Mouse (Mus musculus): ENCODE measurements around the gene Wdr19.
"Not testable (repeated sequence)": the region's sequence is repeated elsewhere in the genome, so short reads cannot be mapped to it uniquely, and the experiment has no call there.

The Wdr19 gene

GRCm38 (mm10) chr5:65191601-65192000, 7.9 kb upstream of the Wdr19 start:
- no peak for DNase-seq (ENCODE audit: extremely low spot score, low read depth, low spot score)

GRCm38 (mm10) chr5:65194441-65194840, 5.1 kb upstream of the Wdr19 start:
- no peak for DNase-seq (ENCODE audit: extremely low spot score, low read depth, low spot score)

DNA sequence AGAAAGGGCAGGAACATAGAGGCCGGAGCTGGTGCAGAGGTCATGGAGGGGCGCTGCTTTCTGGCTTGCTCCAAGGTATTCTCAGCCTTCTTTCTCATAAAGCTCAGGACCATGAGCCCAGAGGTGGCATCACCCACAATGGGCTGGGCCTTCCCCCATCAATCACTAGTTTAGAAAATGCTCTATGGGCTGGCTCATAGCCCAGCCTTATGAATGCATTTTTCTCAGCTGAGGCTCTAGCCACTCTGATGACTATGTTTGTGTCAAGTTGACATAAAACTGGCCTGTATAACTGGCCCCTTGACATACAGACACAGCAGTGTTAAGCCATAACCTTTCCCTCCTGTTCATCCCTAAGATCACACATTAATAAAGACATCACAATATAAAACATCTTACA, 5.2 kb downstream of the Wdr19 start:
- no peak for DNase-seq (ENCODE audit: extremely low spot score, low read depth, low spot score)

GRCm38 (mm10) chr5:65213321-65213720, 13.8 kb downstream of the Wdr19 start:
- peak; percentile 8 for DNase-seq (ENCODE audit: extremely low spot score, low read depth, low spot score)

GRCm38 (mm10) chr5:65217305-65218269, 18.1 kb downstream of the Wdr19 start:
- DNase-seq (ENCODE audit: extremely low spot score, low read depth, low spot score) = no peak

DNA sequence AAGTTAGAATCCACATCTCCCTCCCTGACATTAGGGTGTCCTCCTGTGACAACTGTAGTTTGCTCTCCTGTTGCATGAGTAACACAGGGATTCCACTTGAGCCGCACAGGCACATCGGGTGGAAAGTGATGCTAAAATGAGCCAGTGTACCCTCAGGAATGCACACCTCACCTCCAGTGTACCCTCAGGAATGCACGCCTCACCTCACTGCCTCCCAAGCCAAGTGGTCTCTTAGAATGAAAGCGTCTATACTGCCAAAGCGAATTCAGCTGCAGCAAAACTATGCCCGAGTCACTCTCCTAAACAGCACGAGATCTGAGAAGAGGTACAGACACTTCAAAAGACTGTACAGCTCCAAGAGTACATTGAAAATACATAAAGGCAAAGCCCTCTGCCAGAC, 21.5 kb downstream of the Wdr19 start:
- no peak for DNase-seq (ENCODE audit: extremely low spot score, low read depth, low spot score)

- DNase-seq (ENCODE audit: extremely low spot score, low read depth, low spot score) = no peak
Observed at GRCm38 (mm10) chr5:65224056-65224455, 24.6 kb downstream of the Wdr19 start.

DNA sequence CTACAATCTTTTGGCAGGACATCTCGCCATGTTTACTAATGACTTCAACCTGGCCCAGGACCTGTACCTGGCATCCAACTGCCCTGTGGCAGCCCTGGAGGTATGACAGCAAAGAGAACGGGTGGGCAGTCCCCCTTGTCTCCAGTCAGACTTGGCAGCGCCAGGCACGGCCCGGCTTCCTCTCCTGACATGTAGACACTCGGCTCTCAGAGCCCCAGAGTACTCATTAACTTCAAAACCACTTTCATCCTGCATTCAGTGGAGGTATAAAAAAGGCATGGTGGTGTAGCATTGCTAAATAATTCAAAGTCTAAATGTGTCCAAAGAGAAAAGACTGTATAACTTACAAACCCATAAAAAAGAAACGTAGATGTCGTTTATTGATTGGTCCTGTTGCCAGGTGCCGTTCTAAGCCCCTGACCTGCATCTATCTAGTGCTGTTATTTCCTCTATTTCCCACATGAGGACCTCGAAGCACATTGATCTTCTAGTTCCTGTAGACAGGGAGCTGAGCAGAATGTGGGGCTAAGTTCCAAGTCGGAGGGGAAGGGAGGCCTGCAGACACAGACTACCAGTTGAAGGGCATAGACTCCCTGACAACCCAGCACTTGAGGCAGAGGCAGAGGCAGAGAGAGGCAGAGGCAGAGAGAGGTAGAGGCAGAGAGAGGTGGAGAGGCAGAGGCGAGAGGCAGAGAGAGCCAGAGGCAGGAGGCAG, 31.9 kb downstream of the Wdr19 start:
- DNase-seq (ENCODE audit: extremely low spot score, low read depth, low spot score) = no peak

- no peak for DNase-seq (ENCODE audit: extremely low spot score, low read depth, low spot score)
Observed at GRCm38 (mm10) chr5:65242740-65243139, 43.2 kb downstream of the Wdr19 start.

DNA sequence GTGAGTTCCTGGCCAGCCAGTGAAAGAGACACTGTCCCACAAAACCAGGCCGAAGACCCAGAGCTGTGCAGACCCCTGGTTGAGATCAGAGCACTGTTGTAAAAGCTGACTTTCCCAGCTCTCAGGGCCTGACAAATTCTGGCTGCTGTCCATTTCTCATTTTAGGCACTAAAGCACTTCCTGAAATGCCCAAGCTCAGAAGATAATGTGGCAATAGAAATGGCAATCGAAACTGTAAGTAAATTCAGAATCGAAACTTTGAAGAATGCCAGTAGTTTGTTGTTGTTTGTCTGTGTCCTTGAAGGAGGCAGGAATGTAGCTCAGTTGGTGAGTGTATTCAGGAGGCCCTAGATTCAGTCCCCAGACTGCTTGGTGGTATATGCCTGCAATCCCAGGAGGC, 47.8 kb downstream of the Wdr19 start:
- DNase-seq (ENCODE audit: extremely low spot score, low read depth, low spot score) = no peak

DNA sequence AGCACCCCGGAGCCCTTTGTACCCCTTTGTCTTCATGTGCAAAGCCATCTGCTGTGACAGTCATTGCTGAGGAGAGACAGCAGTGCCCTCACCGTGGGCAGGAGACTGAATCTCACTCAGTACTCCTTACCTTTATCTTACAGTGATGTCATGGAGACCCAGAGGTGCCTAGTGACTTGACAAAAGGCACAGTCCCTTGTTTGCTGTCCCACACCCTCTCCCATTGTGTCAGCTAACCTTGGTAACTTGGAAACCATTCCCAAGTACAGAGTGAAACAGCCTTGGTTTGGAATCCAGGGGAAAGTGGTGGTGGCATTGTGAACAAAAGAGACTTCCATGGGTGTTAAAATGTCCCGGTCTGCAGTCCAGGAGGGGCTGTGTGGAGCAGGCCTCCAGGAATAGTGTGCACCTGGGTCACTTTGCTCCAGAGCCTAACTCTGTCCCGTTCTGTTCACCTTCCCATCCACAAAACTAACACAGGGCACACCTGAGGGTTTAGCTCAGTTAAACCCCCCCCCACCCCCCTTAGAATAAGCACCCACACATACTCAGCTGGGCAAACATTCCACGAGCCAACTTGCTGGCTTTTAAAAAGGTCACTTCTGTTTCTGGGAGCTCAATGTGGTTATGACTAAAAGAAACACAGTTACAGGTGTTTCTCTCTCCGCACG, 50.8 kb downstream of the Wdr19 start:
- DNase-seq (ENCODE audit: extremely low spot score, low read depth, low spot score) = no peak

DNA sequence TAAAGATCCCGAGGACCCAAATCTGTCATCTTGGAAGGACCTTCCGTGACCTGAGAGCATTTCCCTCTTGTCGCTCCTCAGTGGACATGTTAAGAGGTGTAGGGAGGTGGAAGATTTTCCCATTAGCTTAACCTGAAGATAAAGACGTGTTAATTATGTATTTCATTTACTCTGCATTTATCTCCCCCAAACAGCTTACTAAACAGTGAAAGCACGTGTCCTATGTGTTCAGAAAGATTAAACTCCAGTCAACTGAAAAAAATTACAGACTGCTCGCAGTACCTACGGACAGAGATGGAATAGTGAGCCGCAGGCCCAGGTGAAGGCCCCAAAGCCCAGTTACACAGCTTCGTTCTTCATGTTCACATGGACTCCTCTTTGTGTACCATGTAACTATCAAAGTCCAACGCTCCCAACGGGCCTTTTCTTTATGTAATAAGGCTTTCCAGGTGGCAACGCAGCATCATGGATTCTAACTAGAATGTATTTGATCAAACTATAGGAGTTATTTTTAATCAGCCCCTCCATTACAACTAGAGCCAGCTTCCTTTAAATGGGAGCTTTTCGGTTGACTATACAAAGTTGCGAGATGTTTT, 58.5 kb downstream of the Wdr19 start:
- DNase-seq (ENCODE audit: extremely low spot score, low read depth, low spot score) = no peak

GRCm38 (mm10) chr5:65273966-65274365, 74.5 kb downstream of the Wdr19 start:
- DNase-seq (ENCODE audit: extremely low spot score, low read depth, low spot score) = no peak

- no peak for DNase-seq (ENCODE audit: extremely low spot score, low read depth, low spot score)
Observed at GRCm38 (mm10) chr5:65279133-65279651, 79.7 kb downstream of the Wdr19 start.

GRCm38 (mm10) chr5:65281216-65281615, 81.7 kb downstream of the Wdr19 start:
- no peak for DNase-seq (ENCODE audit: extremely low spot score, low read depth, low spot score)

- no peak for DNase-seq (ENCODE audit: extremely low spot score, low read depth, low spot score)
Observed at GRCm38 (mm10) chr5:65284171-65284570, 84.7 kb downstream of the Wdr19 start.

DNA sequence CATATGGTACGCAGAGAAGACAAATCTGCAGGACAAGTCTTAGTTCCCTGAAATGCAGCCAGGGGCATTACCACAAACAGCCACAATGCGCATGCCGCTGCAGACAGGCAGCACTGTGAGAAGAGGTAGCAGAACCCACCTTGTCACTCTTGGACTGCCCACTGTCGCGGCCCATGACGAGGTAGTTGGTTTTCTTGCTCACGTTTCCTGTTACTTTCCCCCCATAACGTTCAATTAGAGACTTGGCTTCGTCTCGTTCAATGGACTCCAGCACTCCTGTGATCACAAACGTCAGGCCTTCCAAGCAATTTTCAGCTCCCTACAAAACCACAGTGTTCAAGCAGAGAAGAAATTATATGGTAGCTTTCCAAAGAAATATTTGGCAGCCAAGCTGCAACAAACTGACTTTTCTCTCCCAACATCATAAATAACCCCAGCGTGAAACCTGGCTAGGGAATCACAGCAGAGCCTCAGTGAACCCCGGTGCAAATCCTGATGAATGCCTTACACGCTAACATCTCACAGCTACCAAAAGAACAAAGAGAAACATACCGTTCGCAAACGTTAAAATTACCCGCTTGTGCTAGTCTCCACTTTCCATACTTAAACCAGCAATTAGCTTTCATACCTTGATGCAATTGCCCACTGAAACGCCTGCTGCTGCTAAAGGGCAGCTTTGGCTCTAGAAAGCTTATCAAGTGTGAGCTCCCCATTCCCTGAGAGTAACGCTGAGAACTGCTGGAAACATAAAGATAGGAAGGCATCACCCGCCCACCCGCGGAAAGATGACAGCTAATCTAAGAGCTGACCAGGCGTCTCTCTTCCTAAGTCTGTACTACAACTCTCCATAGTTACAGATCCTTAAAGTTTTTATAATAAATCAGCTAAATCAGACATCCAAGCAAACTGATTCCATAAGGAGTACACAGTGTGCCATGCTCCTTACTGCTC, 88.5 kb downstream of the Wdr19 start:
- DNase-seq (ENCODE audit: extremely low spot score, low read depth, low spot score) = no peak

- DNase-seq (ENCODE audit: extremely low spot score, low read depth, low spot score) = not testable (repeated sequence)
Observed at GRCm38 (mm10) chr5:65289009-65289408, 89.5 kb downstream of the Wdr19 start.

GRCm38 (mm10) chr5:65293627-65294026, 94.1 kb downstream of the Wdr19 start:
- DNase-seq (ENCODE audit: extremely low spot score, low read depth, low spot score) = no peak

DNA sequence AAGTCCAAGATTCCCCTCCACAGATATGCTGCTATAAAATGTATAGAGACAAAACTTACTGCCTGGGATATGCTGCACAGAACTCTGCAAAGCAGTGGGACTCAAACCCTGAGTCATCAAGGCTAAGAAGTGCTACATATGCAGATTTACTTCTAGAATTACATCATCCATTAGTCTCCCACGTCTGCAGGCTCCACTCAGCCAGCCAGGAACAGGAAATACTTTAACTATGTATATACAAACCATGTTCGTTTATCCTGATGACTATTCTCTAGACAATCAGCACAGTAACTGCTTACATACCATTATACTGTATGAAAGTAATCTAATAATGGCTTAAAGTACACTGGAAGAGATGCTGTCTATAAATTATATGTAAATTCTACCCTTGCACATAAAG, 94.8 kb downstream of the Wdr19 start:
- DNase-seq (ENCODE audit: extremely low spot score, low read depth, low spot score) = no peak
